Mouse (Mus musculus) midbrain, embryonic 11.5 days (tissue): ENCODE measurements at regions not wholly inside any gene's neighbourhood (a gene's known extent, or its start where the extent isn't known, plus 50 kb on each side); places are given as distances from the start of the nearest gene placed in this dataset.
"Not testable (repeated sequence)": the region's sequence is repeated elsewhere in the genome, so short reads cannot be mapped to it uniquely, and the experiment has no call there.

Experiments used
- ATAC-seq: fragments of 200-750 bp; cut with Nextera tagmentation; 2 replicates; pipeline ENCODE4 v1.8.0; 2017; ENCODE audit warnings: moderate TSS enrichment, moderate library complexity; ENCODE audit not compliant: low FRiP score
- DNase-seq: peaks from one replicate; pipeline ENCODE4 v3.0.0; 2015; ENCODE audit warnings: low spot score; ENCODE audit errors: missing footprints
- H3K27ac ChIP-seq: fragments of 300-500 bp; sonication (generic); 2 replicates; pipeline ENCODE4 v1.5.1; 2014; ENCODE audit warnings: low read depth, low read length
- H3K27me3 ChIP-seq: fragments of 300-500 bp; sonication (generic); 2 replicates; pipeline ENCODE4 v1.6.1; 2014; ENCODE audit warnings: mild to moderate bottlenecking, low read length, moderate library complexity, mixed read lengths; ENCODE audit not compliant: control insufficient read depth, insufficient read depth
- H3K36me3 ChIP-seq: fragments of 300-500 bp; sonication (generic); 2 replicates; pipeline ENCODE4 v1.6.1; 2014; ENCODE audit warnings: mild to moderate bottlenecking, low read length, moderate library complexity, mixed read lengths; ENCODE audit not compliant: control insufficient read depth, insufficient read depth
- H3K4me1 ChIP-seq: fragments of 300-500 bp; sonication (generic); 2 replicates; pipeline ENCODE4 v1.6.1; 2014; ENCODE audit warnings: low read length; ENCODE audit not compliant: control insufficient read depth, insufficient read depth
- H3K4me2 ChIP-seq: fragments of 300-500 bp; sonication (generic); 2 replicates; pipeline ENCODE4 v1.6.1; 2014; ENCODE audit warnings: mild to moderate bottlenecking, moderate library complexity
- H3K4me3 ChIP-seq: fragments of 300-500 bp; sonication (generic); 2 replicates; pipeline ENCODE4 v1.5.1; 2014; ENCODE audit warnings: low read depth, low read length
- H3K9ac ChIP-seq: fragments of 300-500 bp; sonication (generic); 2 replicates; pipeline ENCODE4 v1.6.1; 2014; ENCODE audit warnings: low read length
- H3K9me3 ChIP-seq: fragments of 300-500 bp; sonication (generic); 2 replicates; pipeline ENCODE4 v1.6.1; 2016; ENCODE audit warnings: low read length; ENCODE audit not compliant: control insufficient read depth
- WGBS: fragments of 180-500 bp; shearing (Covaris S2); extraction: QIAGEN DNeasy Blood & Tissue Kit; methylation state at CpG from one replicate; pipeline ENCODE4 v1.1.7; 2014; 5-methylcytosine and 5-hydroxymethylcytosine counted together

GRCm38 (mm10) chr16:65403926-65404648 is 116.2 kb upstream of the Pou1f1 start:
- H3K27me3 ChIP-seq: no peaks in the 10 kb centered on the region
- no peaks in the 10 kb centered on the region for H3K4me1 ChIP-seq
- no peak overlapping the region for H3K9ac ChIP-seq
- H3K4me3 ChIP-seq: no peak overlapping the region
- H3K4me2 ChIP-seq: no peak overlapping the region
- H3K9me3 ChIP-seq: no peaks in the 10 kb centered on the region
- H3K27ac ChIP-seq: no peak overlapping the region
- DNase-seq: no peak
- no peak for ATAC-seq
- no peaks in the 10 kb centered on the region for H3K36me3 ChIP-seq
- WGBS: 81% methylated on average over 5 of the region's 5 CpGs

GRCm38 (mm10) chr16:65404816-65405215 is 115.5 kb upstream of the Pou1f1 start:
- H3K9ac ChIP-seq: no peak overlapping the region
- no peaks in the 10 kb centered on the region for H3K4me1 ChIP-seq
- 86% methylated on average over 5 of the region's 5 CpGs for WGBS
- DNase-seq (no peak), ATAC-seq (no peak)
- H3K36me3 ChIP-seq: no peaks in the 10 kb centered on the region
- H3K4me3 ChIP-seq: no peak overlapping the region
- H3K9me3 ChIP-seq: no peaks in the 10 kb centered on the region
- H3K27me3 ChIP-seq: no peaks in the 10 kb centered on the region
- no peak overlapping the region for H3K4me2 ChIP-seq
- H3K27ac ChIP-seq: no peak overlapping the region

- Histone ChIP-seq H3K4me1 (no peaks in the 10 kb centered on the region), H3K27ac (no peak overlapping the region), H3K9me3 (no peaks in the 10 kb centered on the region), H3K27me3 (no peaks in the 10 kb centered on the region), H3K4me2 (no peak overlapping the region), H3K36me3 (no peaks in the 10 kb centered on the region), H3K4me3 (no peak overlapping the region), H3K9ac (no peak overlapping the region)
- 63% methylated on average over 3 of the region's 3 CpGs for WGBS
- ATAC-seq (no peak), DNase-seq (no peak)
Observed at GRCm38 (mm10) chr16:65405824-65406556, 114.3 kb upstream of the Pou1f1 start.

GRCm38 (mm10) chr16:65432046-65432445 is 88.3 kb upstream of the Pou1f1 start:
- WGBS: 88% methylated on average over 9 of the region's 9 CpGs
- not testable (repeated sequence) for H3K36me3 ChIP-seq, H3K9ac ChIP-seq, DNase-seq, H3K9me3 ChIP-seq, H3K4me2 ChIP-seq, ATAC-seq, H3K4me3 ChIP-seq, H3K27ac ChIP-seq, H3K27me3 ChIP-seq, H3K4me1 ChIP-seq

GRCm38 (mm10) chr16:65436076-65436475 is 84.2 kb upstream of the Pou1f1 start:
- 61% methylated on average over 2 of the region's 2 CpGs for WGBS
- ATAC-seq: peak; percentile 70
- DNase-seq: no peak
- H3K9me3 ChIP-seq: no peaks in the 10 kb centered on the region
- H3K4me1 ChIP-seq: no peaks in the 10 kb centered on the region
- H3K36me3 ChIP-seq: no peaks in the 10 kb centered on the region
- no peak overlapping the region for H3K27ac ChIP-seq
- no peak overlapping the region for H3K4me2 ChIP-seq
- H3K27me3 ChIP-seq: no peaks in the 10 kb centered on the region
- H3K9ac ChIP-seq: no peak overlapping the region
- H3K4me3 ChIP-seq: no peak overlapping the region

- no peaks in the 10 kb centered on the region for H3K9me3 ChIP-seq
- no peak overlapping the region for H3K4me2 ChIP-seq
- DNase-seq (no peak), ATAC-seq (no peak)
- no peaks in the 10 kb centered on the region for H3K36me3 ChIP-seq
- 79% methylated on average over 4 of the region's 4 CpGs for WGBS
- no peak overlapping the region for H3K9ac ChIP-seq
- no peak overlapping the region for H3K4me3 ChIP-seq
- H3K4me1 ChIP-seq: no peaks in the 10 kb centered on the region
- H3K27me3 ChIP-seq: no peaks in the 10 kb centered on the region
- H3K27ac ChIP-seq: no peak overlapping the region
Observed at GRCm38 (mm10) chr16:65441954-65442353, 78.4 kb upstream of the Pou1f1 start.

GRCm38 (mm10) chr16:65448810-65449209 is 71.5 kb upstream of the Pou1f1 start:
- no peak overlapping the region for H3K4me2 ChIP-seq
- H3K9ac ChIP-seq: no peak overlapping the region
- no peaks in the 10 kb centered on the region for H3K9me3 ChIP-seq
- WGBS: 79% methylated on average over 3 of the region's 3 CpGs
- H3K27me3 ChIP-seq: no peaks in the 10 kb centered on the region
- no peaks in the 10 kb centered on the region for H3K4me1 ChIP-seq
- DNase-seq: peak; percentile 39
- H3K36me3 ChIP-seq: no peaks in the 10 kb centered on the region
- H3K4me3 ChIP-seq: no peak overlapping the region
- no peak overlapping the region for H3K27ac ChIP-seq
- ATAC-seq: no peak

- DNase-seq: no peak
- Histone ChIP-seq H3K9me3 (no peaks in the 10 kb centered on the region), H3K9ac (no peak overlapping the region), H3K27me3 (no peaks in the 10 kb centered on the region), H3K4me2 (no peak overlapping the region), H3K36me3 (no peaks in the 10 kb centered on the region), H3K4me3 (no peak overlapping the region), H3K27ac (no peak overlapping the region), H3K4me1 (no peaks in the 10 kb centered on the region)
- WGBS: 83% methylated on average over 5 of the region's 5 CpGs
- no peak for ATAC-seq
Observed at GRCm38 (mm10) chr16:65450706-65451105, 69.6 kb upstream of the Pou1f1 start.

GRCm38 (mm10) chr16:65451885-65452284 is 68.4 kb upstream of the Pou1f1 start:
- ATAC-seq: no peak

More at GRCm38 (mm10) chr16:65451885-65452284, 68.4 kb upstream of the Pou1f1 start:
- H3K4me1 ChIP-seq: no peaks in the 10 kb centered on the region
- no peak overlapping the region for H3K27ac ChIP-seq
- H3K9ac ChIP-seq: no peak overlapping the region
- 89% methylated on average over 3 of the region's 3 CpGs for WGBS
- no peaks in the 10 kb centered on the region for H3K27me3 ChIP-seq
- H3K9me3 ChIP-seq: no peaks in the 10 kb centered on the region
- DNase-seq: peak; percentile 53
- no peak overlapping the region for H3K4me2 ChIP-seq
- no peaks in the 10 kb centered on the region for H3K36me3 ChIP-seq
- H3K4me3 ChIP-seq: no peak overlapping the region
